Mouse (Mus musculus) megakaryocyte, embryonic 14.5 days (primary cell): Measurements from ENCODE around the gene Nppc.

Experiments used
- FLI1 ChIP-seq: IDR thresholded peaks from 2 replicates; pipeline ENCODE4 v1.6.1; 2012; ENCODE audit warnings: low read length, inconsistent platforms, mixed read lengths
- GATA1 ChIP-seq: IDR thresholded peaks from 3 replicates; pipeline ENCODE4 v1.6.1; 2012; ENCODE audit warnings: mixed read lengths, low read length, inconsistent platforms, borderline replicate concordance

DNA sequence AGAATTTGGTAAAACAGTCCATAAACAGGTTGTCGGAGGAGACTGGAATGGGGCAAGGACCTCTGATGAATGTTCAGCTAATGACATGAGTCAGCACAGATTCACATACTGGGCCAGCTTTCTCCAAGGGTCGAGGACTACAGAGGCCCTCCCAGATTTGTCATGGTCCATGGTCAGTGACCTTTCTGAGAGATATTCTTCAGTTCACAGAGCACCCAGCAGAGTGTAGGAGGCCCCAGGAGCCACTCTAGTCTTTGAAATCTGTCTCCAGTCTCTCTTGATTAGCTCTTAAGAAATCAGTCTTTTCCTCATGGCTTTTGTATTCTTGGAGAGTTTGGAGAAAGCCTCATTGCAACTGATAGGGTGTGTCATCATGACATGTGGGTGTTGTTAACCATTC lies 48.1 kb downstream of the Nppc start:
- no peak for TF ChIP-seq GATA1
- TF ChIP-seq FLI1: no peak
